Mouse (Mus musculus) heart, adult 8-10 months (tissue): ENCODE measurements around the gene Asic5. TPM values are rescaled to one million over a fixed set of nuclear protein-coding genes. Genes with fewer than 3 reads are reported as not detected.

ENCODE experiments used
- total RNA-seq, 4 experiments: library from RNA; stranded (reverse); gene quantifications; 2 replicates each; pipeline ENCODE4 v1.2.4; 2022

Gene Asic5
- total RNA-seq, 4 experiments from 2014 or later, result not detected

Other genes with a start within 250 kb of the Asic5 start
- gene Ctso, start 49.7 kb upstream of the Asic5 start, total RNA-seq, result 10 to 100 TPM in 1 of 4 experiments, 1 to 10 TPM in 3; 7.5 to 10.5 (median 8.9) TPM
- gene Tdo2, start 6.1 kb upstream of the Asic5 start, total RNA-seq, result under 1 TPM in 1 of 4 experiments, not detected in 3; 0.11 TPM
- 10 to 100 TPM; 10.7 to 12.6 (median 11.0) TPM for gene Gucy1b1, start 92.4 kb downstream of the Asic5 start, total RNA-seq
- 10 to 100 TPM; 13.8 to 19.0 (median 15.7) TPM for gene Gucy1a1, start 163.5 kb downstream of the Asic5 start, total RNA-seq